Mouse (Mus musculus) brain, adult 2 months (tissue): ENCODE data around the gene Irgm2.

Experiments
- DNase-seq: peaks from one replicate; pipeline ENCODE4 v3.0.0; 2011; ENCODE audit warnings: low read depth, low spot score

The Irgm2 gene

GRCm38 (mm10) chr11:58260156-58260555, 60.7 kb downstream of the Irgm2 start:
- no peak for DNase-seq

DNA sequence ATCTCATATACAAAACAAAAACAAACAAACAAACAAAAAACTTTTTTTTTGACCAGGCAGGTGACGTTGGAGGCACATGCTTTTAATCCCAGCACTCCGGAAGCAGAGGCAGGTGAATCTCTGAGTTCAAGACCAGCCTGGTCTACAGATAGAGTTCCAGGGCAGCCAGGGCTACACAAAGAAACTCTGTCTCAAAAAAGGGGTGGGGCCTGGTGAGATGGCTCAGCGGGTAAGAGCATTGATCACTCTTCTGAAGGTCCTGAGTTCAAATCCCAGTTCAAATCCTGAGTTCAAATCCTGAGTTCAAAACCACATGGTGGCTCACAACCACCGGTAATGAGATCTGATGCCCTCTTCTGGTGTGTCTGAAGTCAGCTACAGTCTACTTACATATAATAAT, 62.4 kb downstream of the Irgm2 start:
- no peak for DNase-seq

GRCm38 (mm10) chr11:58262336-58262735, 62.9 kb downstream of the Irgm2 start:
- DNase-seq: no peak

DNA sequence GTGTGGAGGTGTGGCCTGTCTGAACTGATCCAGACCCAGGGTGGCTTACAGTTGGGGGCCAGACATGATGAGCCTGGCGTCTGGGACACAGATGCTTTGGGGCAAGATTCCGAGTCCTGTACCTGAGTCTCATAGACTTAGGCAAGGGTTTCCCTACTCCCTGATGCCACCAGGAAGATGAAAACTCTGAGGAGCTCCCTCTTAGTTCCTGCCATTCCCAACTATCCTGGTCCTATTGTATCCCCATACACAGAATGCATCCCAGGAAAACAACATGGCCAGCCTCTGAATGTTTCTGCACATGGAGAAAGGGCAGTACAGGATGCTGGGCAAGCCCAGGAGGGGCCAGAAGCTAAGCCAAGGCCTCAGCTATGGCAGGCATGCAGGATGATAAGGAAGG, 64.1 kb downstream of the Irgm2 start:
- DNase-seq: no peak

DNA sequence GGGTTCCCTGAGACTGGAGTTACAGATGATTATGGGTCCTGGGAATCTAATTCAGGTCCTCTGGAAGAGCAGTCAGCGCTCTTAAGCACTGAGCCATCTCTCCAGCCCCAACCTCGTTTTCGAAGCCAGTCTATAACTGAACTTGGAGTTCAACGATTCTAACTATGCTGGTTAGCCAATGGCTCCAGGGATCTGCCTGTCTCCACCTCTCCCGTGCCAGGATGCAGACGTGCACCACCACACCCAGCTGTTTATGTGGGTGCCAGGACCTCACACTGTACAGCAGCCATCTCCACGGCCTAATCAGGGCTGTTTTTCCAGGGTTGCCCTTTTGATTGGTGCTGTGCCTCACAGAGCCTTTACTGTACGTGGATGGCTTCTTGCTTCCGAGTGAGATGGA, 65.1 kb downstream of the Irgm2 start:
- DNase-seq: no peak

DNA sequence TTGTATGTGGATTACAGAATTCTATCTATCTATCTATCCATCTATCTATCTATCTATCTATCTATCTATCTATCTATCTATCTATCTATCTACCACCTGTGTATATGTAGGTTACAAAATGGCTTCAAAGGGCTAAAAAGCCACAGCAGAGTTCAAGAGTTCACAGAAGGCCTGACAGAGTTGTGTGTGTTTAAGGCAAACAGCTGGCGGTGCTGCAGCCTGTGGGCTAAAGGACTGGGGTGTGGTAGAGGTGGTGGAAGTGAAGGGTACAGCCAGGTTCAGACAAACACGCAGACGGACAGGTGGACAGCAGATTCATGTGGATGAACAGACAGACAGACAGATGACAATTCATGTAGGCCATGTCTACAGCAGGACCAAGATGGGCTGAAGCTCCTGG, 68.9 kb downstream of the Irgm2 start:
- DNase-seq: no peak
